Mouse (Mus musculus): ENCODE results near the gene Scd2. TPM values are rescaled to one million over a fixed set of nuclear protein-coding genes. Genes with fewer than 3 reads are reported as not detected.

Gene Scd2
- total and polyA plus RNA-seq, 3 experiments: 47.4 to 593 (median 392) TPM

DNA sequence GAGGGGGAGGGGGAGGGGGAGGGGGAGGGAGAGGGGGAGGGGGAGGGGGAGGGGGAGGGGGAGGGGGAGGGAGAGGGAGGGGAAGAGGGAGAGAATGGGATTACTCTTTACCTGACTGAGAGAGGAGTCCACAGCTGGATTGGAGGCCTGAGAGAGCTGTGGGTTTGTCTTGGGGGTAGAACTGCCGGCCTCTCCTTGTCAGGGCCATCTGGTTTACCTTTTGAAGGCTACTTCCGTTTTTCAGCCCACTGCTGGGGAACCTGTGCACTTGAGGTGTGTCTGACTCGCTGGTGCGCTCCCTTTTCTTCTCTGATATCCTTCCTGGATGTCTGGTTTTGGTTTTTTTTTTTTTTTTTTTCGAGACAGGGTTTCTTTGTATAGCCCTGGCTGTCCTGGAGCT is 23.9 kb downstream of the Scd2 start:
- Histone ChIP-seq H3K27ac (ENCODE audit: control insufficient read depth, low read depth, low read length) (no peak overlapping the region), H3K36me3 (ENCODE audit: control insufficient read depth in 1 of 2, insufficient read depth in 2 of 2, low read length in 2 of 2) (peaks cover 0 to 8% of the 10 kb centered on the region in 2 experiments; a peak in 2 of 4 replicates), H3K9me3 (replicated peaks; ENCODE audit: insufficient read depth, low read length) (no peaks in the 10 kb centered on the region), H3K9ac (ENCODE audit: control insufficient read depth, low read depth, low read length, poor library complexity, severe bottlenecking) (no peak overlapping the region), H3K27me3 (ENCODE audit: control insufficient read depth in 1 of 2, insufficient read depth in 2 of 2, low read length in 2 of 2) (no peaks in the 10 kb centered on the region), H3K4me3 (ENCODE audit: control insufficient read depth in 1 of 2, insufficient read depth in 1 of 2, low read depth in 2 of 2, low read length in 2 of 2) (no peak overlapping the region), H3K4me1 (ENCODE audit: control insufficient read depth in 1 of 2, insufficient read depth in 2 of 2, low read length in 2 of 2) (peaks cover 10 to 12% of the 10 kb centered on the region in 2 experiments), H3K79me2 (ENCODE audit: control insufficient read depth, insufficient read depth, low read length, poor library complexity) (no peaks in the 10 kb centered on the region)
- TF ChIP-seq ZNF384 (IDR thresholded peaks at IDR 0.05; ENCODE audit: low read depth, low read length): 0 out of 2 replicates have a peak, but pooled peaks have one; percentile 14
- no peak for TF ChIP-seq NRF1 (IDR thresholded peaks at IDR 0.05; ENCODE audit: insufficient read depth, low read depth, low read length, poor library complexity, severe bottlenecking)
- DNase-seq (ENCODE audit: low read depth, low spot score): no peak

- H3K4me1 ChIP-seq (ENCODE audit: control insufficient read depth in 1 of 2, insufficient read depth in 2 of 2, low read length in 2 of 2): peaks cover 10 to 12% of the 10 kb centered on the region in 2 experiments
- TF ChIP-seq SMC3 (IDR thresholded peaks at IDR 0.05; ENCODE audit: low read depth, low read length): peak; percentile 24
- TF ChIP-seq POLR2AphosphoS5 (IDR thresholded peaks at IDR 0.05; ENCODE audit: borderline replicate concordance, low read depth, low read length): no peak
- peak in 2 of 3 experiments; percentile 40 to 44; a peak in 4 of 6 replicates for TF ChIP-seq CTCF (IDR thresholded peaks at IDR 0.05 in 2 of 3, conservative IDR thresholded peaks at IDR 0.05 in 1 of 3; ENCODE audit: control insufficient read depth in 1 of 3, insufficient read depth in 1 of 3, low read depth in 2 of 3, low read length in 3 of 3, poor library complexity in 1 of 3, severe bottlenecking in 1 of 3)
- TF ChIP-seq MYC (IDR thresholded peaks at IDR 0.05; ENCODE audit: low read depth, low read length): no peak
- H3K9ac ChIP-seq (ENCODE audit: control insufficient read depth, low read depth, low read length, poor library complexity, severe bottlenecking): no peak overlapping the region
- no peaks in the 10 kb centered on the region for H3K27me3 ChIP-seq (ENCODE audit: control insufficient read depth in 1 of 2, insufficient read depth in 2 of 2, low read length in 2 of 2)
- H3K4me3 ChIP-seq (ENCODE audit: control insufficient read depth in 1 of 2, insufficient read depth in 1 of 2, low read depth in 2 of 2, low read length in 2 of 2): no peak overlapping the region
- no peaks in the 10 kb centered on the region for H3K79me2 ChIP-seq (ENCODE audit: control insufficient read depth, insufficient read depth, low read length, poor library complexity)
- H3K27ac ChIP-seq (ENCODE audit: control insufficient read depth, low read depth, low read length): no peak overlapping the region
- no peak for DNase-seq (ENCODE audit: low read depth, low spot score)
- H3K36me3 ChIP-seq (ENCODE audit: control insufficient read depth in 1 of 2, insufficient read depth in 2 of 2, low read length in 2 of 2): peaks cover 0 to 8% of the 10 kb centered on the region in 2 experiments; a peak in 2 of 4 replicates
- H3K9me3 ChIP-seq (replicated peaks; ENCODE audit: insufficient read depth, low read length): no peaks in the 10 kb centered on the region
These were observed 25.1 kb downstream of the Scd2 start for GRCm38 (mm10) chr19:44318545-44318944.

GRCm38 (mm10) chr19:44320316-44320715 is 26.8 kb downstream of the Scd2 start:
- H3K27ac ChIP-seq (ENCODE audit: control insufficient read depth, low read depth, low read length): no peak overlapping the region
- no peak overlapping the region for H3K9ac ChIP-seq (ENCODE audit: control insufficient read depth, low read depth, low read length, poor library complexity, severe bottlenecking)
- no peaks in the 10 kb centered on the region for H3K79me2 ChIP-seq (ENCODE audit: control insufficient read depth, insufficient read depth, low read length, poor library complexity)
- no peak for TF ChIP-seq USF1 (IDR thresholded peaks at IDR 0.05; ENCODE audit: low read depth, low read length)
- TF ChIP-seq SIN3A (IDR thresholded peaks at IDR 0.05; ENCODE audit: low read length): no peak
- TF ChIP-seq JUND (IDR thresholded peaks at IDR 0.05; ENCODE audit: low read depth, low read length): no peak
- TF ChIP-seq POLR2AphosphoS5 (IDR thresholded peaks at IDR 0.05; ENCODE audit: borderline replicate concordance, low read depth, low read length): no peak
- TF ChIP-seq RAD21 (IDR thresholded peaks at IDR 0.05; ENCODE audit: low read depth, low read length): no peak
- no peak for TF ChIP-seq MAZ (IDR thresholded peaks at IDR 0.05; ENCODE audit: low read depth, low read length)
- TF ChIP-seq CHD1 (IDR thresholded peaks at IDR 0.05; ENCODE audit: low read depth, low read length): no peak
- no peak for TF ChIP-seq KAT2A (conservative IDR thresholded peaks at IDR 0.05; ENCODE audit: low read depth, low read length)
- no peak for TF ChIP-seq NELFE (IDR thresholded peaks at IDR 0.05; ENCODE audit: low read depth, low read length)
- TF ChIP-seq ZC3H11A (IDR thresholded peaks at IDR 0.05; ENCODE audit: low read depth, low read length): no peak
- no peak for TF ChIP-seq GABPA (IDR thresholded peaks at IDR 0.05; ENCODE audit: low read depth, low read length)
- TF ChIP-seq MAX (IDR thresholded peaks at IDR 0.05; ENCODE audit: low read length): no peak
- no peak for TF ChIP-seq POLR2A (IDR thresholded peaks at IDR 0.05; ENCODE audit: control insufficient read depth in 1 of 2, insufficient read depth in 1 of 2, low read depth in 1 of 2, low read length in 2 of 2, poor library complexity in 1 of 2)
- no peak for TF ChIP-seq TCF12 (IDR thresholded peaks at IDR 0.05; ENCODE audit: low read depth, low read length)
- no peak for TF ChIP-seq NRF1 (IDR thresholded peaks at IDR 0.05; ENCODE audit: insufficient read depth, low read depth, low read length, poor library complexity, severe bottlenecking)
- no peak for TF ChIP-seq ZMIZ1 (IDR thresholded peaks at IDR 0.05; ENCODE audit: low read depth, low read length)
- no peak for TF ChIP-seq E2F4 (IDR thresholded peaks at IDR 0.05; ENCODE audit: borderline replicate concordance, low read depth, low read length)
- TF ChIP-seq MYB (IDR thresholded peaks at IDR 0.05; ENCODE audit: low read depth, low read length): no peak
- no peak for TF ChIP-seq CHD2 (IDR thresholded peaks at IDR 0.05; ENCODE audit: low read length)
- no peak for TF ChIP-seq MEF2A (IDR thresholded peaks at IDR 0.05; ENCODE audit: extremely low read depth, insufficient replicate concordance, low read depth, low read length, poor library complexity, severe bottlenecking)
- no peaks in the 10 kb centered on the region for H3K27me3 ChIP-seq (ENCODE audit: control insufficient read depth in 1 of 2, insufficient read depth in 2 of 2, low read length in 2 of 2)
- H3K4me3 ChIP-seq (ENCODE audit: control insufficient read depth in 1 of 2, insufficient read depth in 1 of 2, low read depth in 2 of 2, low read length in 2 of 2): no peak overlapping the region
- DNase-seq (ENCODE audit: low read depth, low spot score): no peak
- H3K36me3 ChIP-seq (ENCODE audit: control insufficient read depth in 1 of 2, insufficient read depth in 2 of 2, low read length in 2 of 2): peaks cover 0 to 8% of the 10 kb centered on the region in 2 experiments; a peak in 2 of 4 replicates
- H3K9me3 ChIP-seq (replicated peaks; ENCODE audit: insufficient read depth, low read length): no peaks in the 10 kb centered on the region
- H3K4me1 ChIP-seq (ENCODE audit: control insufficient read depth in 1 of 2, insufficient read depth in 2 of 2, low read length in 2 of 2): peaks cover 10 to 12% of the 10 kb centered on the region in 2 experiments

Data from MEL (cell line).